Comparison of ENCODE assay signal across 8 mouse cellular contexts in the genomic region with DNA sequence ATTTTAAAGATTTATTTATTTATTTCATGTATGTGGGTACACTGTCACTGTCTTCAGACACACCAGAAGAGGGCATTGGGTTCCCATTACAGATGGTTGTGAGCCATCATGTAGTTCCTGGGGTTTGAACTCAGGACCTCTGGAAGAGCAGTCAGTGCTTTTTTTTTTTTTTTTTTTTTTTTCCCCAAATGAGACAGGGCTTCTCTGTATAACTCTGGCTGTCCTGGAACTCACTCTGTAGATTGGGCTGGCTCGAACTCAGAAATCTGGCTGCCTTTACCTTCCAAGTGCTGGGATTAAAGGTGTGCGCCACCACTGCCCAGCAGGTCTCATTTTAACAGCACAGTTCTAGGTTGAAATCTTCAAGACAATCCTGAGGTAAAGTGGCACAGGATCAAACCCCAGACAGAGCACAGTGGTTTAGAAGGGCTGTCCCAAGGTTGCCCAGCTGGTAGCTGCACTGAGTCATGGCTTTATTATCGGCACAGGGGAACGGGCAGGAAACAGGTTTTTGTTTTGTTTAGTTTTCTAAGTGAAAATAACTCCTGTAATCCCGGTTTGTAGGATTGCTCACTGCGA. TPM values are rescaled to one million over a fixed set of nuclear protein-coding genes. Genes with fewer than 3 reads are reported as not detected.
A peak's percentile ranks its signal among the peaks of the same experiment; 100 is the strongest.
DNase-seq lines count a peak whose midpoint lies in the region; ATAC-seq lines count a peak whose summit lies in the region.

A gene (plus strand): TSS at position 529 of the 579 bp plus-strand sequence.

- H3K4me3 ChIP-seq in kidney, embryonic 16.5 days (ENCODE audit: low read length): peak within 1 kb of the TSS; percentile 97
- H3K4me3 ChIP-seq in forebrain, embryonic 10.5 days: peak within 1 kb of the TSS; percentile 97
- H3K4me3 ChIP-seq in intestine, embryonic 15.5 days (replicated peaks): peak within 1 kb of the TSS; percentile 64
- peak within 1 kb of the TSS; percentile 96 for H3K4me3 ChIP-seq in midbrain, embryonic 11.5 days (ENCODE audit: low read depth, low read length)

- H3K36me3 ChIP-seq in kidney, embryonic 16.5 days (ENCODE audit: insufficient read depth, low read length): 0 out of 2 replicates have a peak, but pooled peaks cover 2% of the 10 kb centered on the region
- H3K36me3 ChIP-seq in forebrain, embryonic 10.5 days (replicated peaks): peaks cover 19% of the 10 kb centered on the region
- no peaks in the 10 kb centered on the region for H3K36me3 ChIP-seq in intestine, embryonic 15.5 days
- no peaks in the 10 kb centered on the region; the same call in none of the 2 replicates for H3K36me3 ChIP-seq in midbrain, embryonic 11.5 days (ENCODE audit: control insufficient read depth, insufficient read depth, low read length)

- peak within 1 kb of the TSS; percentile 90 for H3K4me2 ChIP-seq in kidney, embryonic 16.5 days (replicated peaks; ENCODE audit: low read depth, low read length)
- peak within 1 kb of the TSS; percentile 82 for H3K4me2 ChIP-seq in intestine, embryonic 15.5 days (replicated peaks)
- peak within 1 kb of the TSS; percentile 94 for H3K4me2 ChIP-seq in midbrain, embryonic 11.5 days

- H3K27ac ChIP-seq in kidney, embryonic 16.5 days (ENCODE audit: low read length): peak within 1 kb of the TSS; percentile 94
- H3K27ac ChIP-seq in forebrain, embryonic 10.5 days: peak within 1 kb of the TSS; percentile 96
- peak within 1 kb of the TSS; percentile 91 for H3K27ac ChIP-seq in intestine, embryonic 15.5 days
- H3K27ac ChIP-seq in midbrain, embryonic 11.5 days (ENCODE audit: low read depth, low read length): peak within 1 kb of the TSS; percentile 86

- H3K9ac ChIP-seq in kidney, embryonic 16.5 days (replicated peaks; ENCODE audit: low read length): peak within 1 kb of the TSS; percentile 99
- peak within 1 kb of the TSS; percentile 89 for H3K9ac ChIP-seq in intestine, embryonic 15.5 days
- peak within 1 kb of the TSS; percentile 98 for H3K9ac ChIP-seq in midbrain, embryonic 11.5 days (ENCODE audit: low read length)

- H3K27me3 ChIP-seq in kidney, embryonic 16.5 days (ENCODE audit: insufficient read depth, low read length): no peaks in the 10 kb centered on the region
- H3K27me3 ChIP-seq in forebrain, embryonic 10.5 days (ENCODE audit: poor library complexity, severe bottlenecking): no peaks in the 10 kb centered on the region; the same call in 1 of the 2 replicates
- H3K27me3 ChIP-seq in intestine, embryonic 15.5 days (replicated peaks): no peaks in the 10 kb centered on the region
- H3K27me3 ChIP-seq in midbrain, embryonic 11.5 days (ENCODE audit: control insufficient read depth, insufficient read depth, low read length): no peaks in the 10 kb centered on the region

- WGBS in kidney, embryonic 16.5 days: 57% methylated on average over 6 of the region's 6 CpGs
- 64% methylated on average over 6 of the region's 6 CpGs for WGBS in forebrain, embryonic 10.5 days
- WGBS in intestine, embryonic 15.5 days: 55% methylated on average over 6 of the region's 6 CpGs
- WGBS in midbrain, embryonic 11.5 days: 66% methylated on average over 6 of the region's 6 CpGs

- H3K9me3 ChIP-seq in kidney, embryonic 16.5 days (ENCODE audit: low read length): no peaks in the 10 kb centered on the region
- no peaks in the 10 kb centered on the region for H3K9me3 ChIP-seq in forebrain, embryonic 10.5 days
- no peaks in the 10 kb centered on the region for H3K9me3 ChIP-seq in intestine, embryonic 15.5 days
- no peaks in the 10 kb centered on the region for H3K9me3 ChIP-seq in midbrain, embryonic 11.5 days (ENCODE audit: control insufficient read depth, low read length)

- DNase-seq in kidney, adult 18-20 months: no peak
- DNase-seq in adrenal gland, adult 2 months: no peak
- no peak for DNase-seq in forebrain, embryonic 10.5 days (ENCODE audit: extremely low spot score, low spot score)
- DNase-seq in midbrain, embryonic 11.5 days (ENCODE audit: low spot score, missing footprints): peak; percentile 59
- DNase-seq in natural killer cell, adult 2 months (ENCODE audit: low spot score in 2 of 2): no peak
- DNase-seq in retina, embryonic 14.5 days (ENCODE audit: low spot score): no peak

- no peak; the same call in 1 of the 2 replicates for ATAC-seq in kidney, embryonic 16.5 days (ENCODE audit: low FRiP score, low TSS enrichment)
- ATAC-seq in intestine, embryonic 15.5 days: no peak
- ATAC-seq in midbrain, embryonic 11.5 days (ENCODE audit: low FRiP score): no peak

- peaks cover 49% of the 10 kb centered on the region for H3K4me1 ChIP-seq in kidney, embryonic 16.5 days (ENCODE audit: insufficient read depth, low read length)
- peaks cover 52% of the 10 kb centered on the region for H3K4me1 ChIP-seq in forebrain, embryonic 10.5 days
- H3K4me1 ChIP-seq in intestine, embryonic 15.5 days (replicated peaks): peaks cover 32% of the 10 kb centered on the region
- peaks cover 25% of the 10 kb centered on the region for H3K4me1 ChIP-seq in midbrain, embryonic 11.5 days (ENCODE audit: control insufficient read depth, insufficient read depth, low read length)

RNA-seq across cellular contexts. Expression of the gene that starts here (rescaled TPM):
- polyA plus RNA-seq in kidney, embryonic 16.5 days (2015; fragmentation: Nextera tagmentation; extraction: Ambion mirVana): 50.7 TPM in 2 replicates
- total RNA-seq in adrenal gland, adult 2 months (2021): 10 to 100 TPM; 16.3 to 52.3 TPM
- 72.5 and 72.6 TPM in 2 replicates for polyA plus RNA-seq in adrenal gland, adult 2 months (2012; rRNA removed)
- 44.1 and 56.4 TPM in 2 replicates for polyA plus RNA-seq in forebrain, embryonic 10.5 days (2016; fragmentation: Nextera tagmentation; extraction: Ambion mirVana)
- 32.4 and 34.1 TPM in 2 replicates for polyA plus RNA-seq in intestine, embryonic 15.5 days (2015; fragmentation: Nextera tagmentation; extraction: Ambion mirVana)
- polyA plus RNA-seq in midbrain, embryonic 11.5 days (2014; fragmentation: Nextera tagmentation; extraction: Ambion mirVana): 48.8 and 53.4 TPM in 2 replicates
